Mouse (Mus musculus) left cerebral cortex, postnatal 14 days (tissue): ENCODE results near the gene Golga3. TPM values are rescaled to one million over a fixed set of nuclear protein-coding genes. Genes with fewer than 3 reads are reported as not detected.
A peak's percentile ranks its signal among the peaks of the same experiment; 100 is the strongest.

Experiments
- DNase-seq, 2 experiments: peaks; one replicate each; pipeline ENCODE4 v3.0.0; 2021 to 2022; ENCODE audit warnings: low spot score in 2 of 2, mixed read lengths in 1 of 2
- intact Hi-C: fragments of 180-260 bp; cut with DNase I; formaldehyde crosslinking; loops from one replicate; pipeline ENCODE4 v1.15.1; 2025
- long read RNA-seq, 2 experiments: library from polyadenylated mRNA; stranded (forward); transcript quantifications; one replicate each; pipeline ENCODE4 v2.0.0; 2021
- total RNA-seq, 2 experiments: library from RNA; stranded (reverse); gene quantifications; 2 replicates each; pipeline ENCODE4 v1.2.3; 2021

Gene Golga3
- total RNA-seq, result 10 to 100 TPM; 38.5 to 44.6 TPM
- long read RNA-seq, experiment 1, full-length matches to known transcripts, result 11 of 25 reads
- long read RNA-seq, experiment 1, partial matches to known transcripts, result 4 of 25 reads
- long read RNA-seq, experiment 1, other reads (novel, unspliced or antisense), result 10 of 25 reads
- long read RNA-seq, experiment 2, full-length matches to known transcripts, result 12 of 28 reads
- long read RNA-seq, experiment 2, partial matches to known transcripts, result 10 of 28 reads
- long read RNA-seq, experiment 2, other reads (novel, unspliced or antisense), result 6 of 28 reads

- peak; percentile 93 to 96 for DNase-seq
- intact Hi-C loops, result loop anchor here (5.0 kb wide), 1 partner anchor 39 kb away; the partner anchor contains the start of gene Chfr
Measured at GRCm38 (mm10) chr5:110176362-110177020, at the start of gene Golga3. Golga3 (plus strand) TSS chr5:110176701.

- intact Hi-C loops, result loop anchor here (5.0 kb wide), 1 partner anchor 42 kb away; the partner anchor contains the start of gene Golga3
Measured at GRCm38 (mm10) chr5:110135293-110136086, 41.0 kb upstream of the Golga3 start, which contains the start of gene Chfr. Chfr (plus strand) TSS chr5:110135842.

GRCm38 (mm10) chr5:110136087-110136464 lies 40.4 kb upstream of the Golga3 start:
- intact Hi-C loops, result loop anchor here (5.0 kb wide), 1 partner anchor 41 kb away; the partner anchor contains the start of gene Golga3
- DNase-seq, result no peak

More at GRCm38 (mm10) chr5:110135293-110136086, 41.0 kb upstream of the Golga3 start, which contains the start of gene Chfr:
- peak; percentile 100 for DNase-seq

- intact Hi-C loops, result loop anchor here (5.0 kb wide), 1 partner anchor 39 kb away; the partner anchor contains the start of gene Golga3
- no peak for DNase-seq
Measured at GRCm38 (mm10) chr5:110137816-110138215, 38.7 kb upstream of the Golga3 start.

GRCm38 (mm10) chr5:110139325-110139724 lies 37.2 kb upstream of the Golga3 start:
- intact Hi-C loops, result loop anchor here (5.0 kb wide), 1 partner anchor 38 kb away; the partner anchor contains the start of gene Golga3
- no peak for DNase-seq

- intact Hi-C loops, result no loop called here
- DNase-seq, result no peak
Measured at GRCm38 (mm10) chr5:110140424-110140823, 36.1 kb upstream of the Golga3 start.

- intact Hi-C loops, result no loop called here
- DNase-seq, result no peak
Measured at GRCm38 (mm10) chr5:110142309-110142708, 34.2 kb upstream of the Golga3 start.

GRCm38 (mm10) chr5:110143007-110143406 lies 33.5 kb upstream of the Golga3 start:
- intact Hi-C loops, result no loop called here
- no peak for DNase-seq

- intact Hi-C loops, result no loop called here
- no peak for DNase-seq
Measured at GRCm38 (mm10) chr5:110169374-110169773, 7.1 kb upstream of the Golga3 start.

- DNase-seq, result no peak
- intact Hi-C loops, result loop anchor here (5.0 kb wide), 1 partner anchor 40 kb away; the partner anchor contains the start of gene Chfr
Measured at GRCm38 (mm10) chr5:110177021-110177420, 520 bp downstream of the Golga3 start.

- intact Hi-C loops, result loop anchor here (5.0 kb wide), 1 partner anchor 41 kb away; the partner anchor contains the start of gene Chfr
- no peak for DNase-seq
Measured at GRCm38 (mm10) chr5:110178628-110179027, 2.1 kb downstream of the Golga3 start.

GRCm38 (mm10) chr5:110181716-110182115 lies 5.2 kb downstream of the Golga3 start:
- DNase-seq, result no peak
- intact Hi-C loops, result no loop called here

- no peak for DNase-seq
- intact Hi-C loops, result no loop called here
Measured at GRCm38 (mm10) chr5:110203164-110203895, 26.8 kb downstream of the Golga3 start.

- intact Hi-C loops, result no loop called here
Measured at GRCm38 (mm10) chr5:110204777-110205176, 28.3 kb downstream of the Golga3 start.

GRCm38 (mm10) chr5:110211312-110211711 lies 34.8 kb downstream of the Golga3 start:
- no peak for DNase-seq
- intact Hi-C loops, result loop anchor here (5.0 kb wide), 1 partner anchor 46 kb away; no protein-coding TSS in a partner anchor

More at GRCm38 (mm10) chr5:110204777-110205176, 28.3 kb downstream of the Golga3 start:
- DNase-seq, result no peak

GRCm38 (mm10) chr5:110216780-110217179 lies 40.3 kb downstream of the Golga3 start:
- no peak for DNase-seq
- intact Hi-C loops, result no loop called here

- DNase-seq, result no peak
- intact Hi-C loops, result no loop called here
Measured at GRCm38 (mm10) chr5:110220331-110220730, 43.8 kb downstream of the Golga3 start.

GRCm38 (mm10) chr5:110222757-110223156 lies 46.3 kb downstream of the Golga3 start:
- DNase-seq, result no peak
- intact Hi-C loops, result no loop called here

- no peak for DNase-seq
- intact Hi-C loops, result no loop called here
Measured at GRCm38 (mm10) chr5:110225056-110225455, 48.6 kb downstream of the Golga3 start.
